ENCODE assay signal across 14 mouse cellular contexts in genomic region chr2:94066540-94067135, GRCm38 (mm10).
"Had no signal": no experiment of that assay in that cellular context is flagged by ENCODE, and none has a peak within 500 bp of the region (broad histone marks: within the 10 kb centered on the region; RNA-seq: fewer than 3 reads in every experiment).

No protein-coding gene starts in this region.

- DNase-seq: kidney, postnatal 4 days; liver, embryonic 13.5 days; lung, embryonic 14.5 days; lung, postnatal 10 days; lung, postnatal 4 days; midbrain, embryonic 14.5 days; right cerebral cortex, adult 18-20 months; right cerebral cortex, postnatal 25 days; thymus, postnatal 36 days had no signal

- H3K4me1 ChIP-seq: intestine, embryonic 15.5 days; limb, embryonic 12.5 days; liver, embryonic 13.5 days; midbrain, embryonic 10.5 days; neural tube, embryonic 12.5 days had no signal

- H3K27me3 ChIP-seq: intestine, embryonic 15.5 days; limb, embryonic 12.5 days; liver, embryonic 13.5 days; neural tube, embryonic 12.5 days had no signal

- H3K9me3 ChIP-seq: intestine, embryonic 15.5 days; limb, embryonic 12.5 days; liver, embryonic 13.5 days; midbrain, embryonic 10.5 days; neural tube, embryonic 12.5 days had no signal

- H3K4me3 ChIP-seq: intestine, embryonic 15.5 days; layer of hippocampus, adult 2 months; limb, embryonic 12.5 days; liver, embryonic 13.5 days; midbrain, embryonic 10.5 days; neural tube, embryonic 12.5 days had no signal

- H3K27ac ChIP-seq: intestine, embryonic 15.5 days; layer of hippocampus, adult 2 months; limb, embryonic 12.5 days; liver, embryonic 13.5 days; midbrain, embryonic 10.5 days; neural tube, embryonic 12.5 days had no signal

- H3K36me3 ChIP-seq: neural tube, embryonic 12.5 days had no signal

- H3K4me2 ChIP-seq: intestine, embryonic 15.5 days; limb, embryonic 12.5 days; liver, embryonic 13.5 days; lung, embryonic 14.5 days; neural tube, embryonic 12.5 days had no signal

- H3K9ac ChIP-seq: intestine, embryonic 15.5 days; limb, embryonic 12.5 days; liver, embryonic 13.5 days; lung, embryonic 14.5 days; neural tube, embryonic 12.5 days had no signal
